Mouse (Mus musculus) limb, embryonic 14.5 days (tissue): Measurements from ENCODE around the gene Fmo6. TPM values are rescaled to one million over a fixed set of nuclear protein-coding genes. Genes with fewer than 3 reads are reported as not detected.

Experiments
- ATAC-seq: fragments of 200-750 bp; cut with Nextera tagmentation; 2 replicates; pipeline ENCODE4 v1.8.0; 2017; ENCODE audit warnings: low read depth, moderate number of reproducible peaks, moderate TSS enrichment; ENCODE audit not compliant: low FRiP score
- DNase-seq: peaks from one replicate; pipeline ENCODE4 v3.0.0-alpha.2; 2015; ENCODE audit warnings: low spot score
- H3K27ac ChIP-seq: fragments of 300-500 bp; sonication (generic); replicated peaks from 2 replicates; pipeline ENCODE4 v1.5.1; 2014; ENCODE audit warnings: low read depth, mild to moderate bottlenecking, low read length, moderate library complexity, mixed read lengths
- H3K27me3 ChIP-seq: fragments of 300-500 bp; sonication (generic); 2 replicates; pipeline ENCODE4 v1.6.1; 2014; ENCODE audit warnings: low read length, mixed read lengths; ENCODE audit not compliant: control insufficient read depth, insufficient read depth
- H3K36me3 ChIP-seq: fragments of 300-500 bp; sonication (generic); 2 replicates; pipeline ENCODE4 v1.6.1; 2014; ENCODE audit warnings: mild to moderate bottlenecking, low read length, moderate library complexity, mixed read lengths; ENCODE audit not compliant: control insufficient read depth, insufficient read depth
- H3K4me1 ChIP-seq: fragments of 300-500 bp; sonication (generic); 2 replicates; pipeline ENCODE4 v1.6.1; 2014; ENCODE audit warnings: antibody characterized with exemption, low read length, mixed read lengths; ENCODE audit not compliant: control insufficient read depth, insufficient read depth
- H3K4me2 ChIP-seq: fragments of 300-500 bp; sonication (generic); replicated peaks from 2 replicates; pipeline ENCODE4 v1.6.1; 2014; ENCODE audit warnings: low read depth, mild to moderate bottlenecking, low read length, moderate library complexity; ENCODE audit not compliant: severe bottlenecking
- H3K4me3 ChIP-seq: fragments of 300-500 bp; sonication (generic); replicated peaks from 2 replicates; pipeline ENCODE4 v1.5.1; 2014; ENCODE audit warnings: low read length
- H3K9ac ChIP-seq: fragments of 300-500 bp; sonication (generic); 2 replicates; pipeline ENCODE4 v1.6.1; 2014; ENCODE audit warnings: mild to moderate bottlenecking, low read depth, low read length, moderate library complexity; ENCODE audit not compliant: severe bottlenecking
- H3K9me3 ChIP-seq: fragments of 300-500 bp; sonication (generic); 2 replicates; pipeline ENCODE4 v1.6.1; 2016; ENCODE audit warnings: low read length; ENCODE audit not compliant: control insufficient read depth
- POLR2A ChIP-seq: fragments of 200-500 bp; IDR thresholded peaks from 2 replicates; pipeline ENCODE4 v1.8.0; 2012; ENCODE audit warnings: inconsistent platforms, mild to moderate bottlenecking, moderate library complexity, borderline replicate concordance; ENCODE audit not compliant: insufficient read depth, insufficient read length; ENCODE audit errors: extremely low read depth
- WGBS: fragments of 180-500 bp; shearing (Covaris S2); extraction: QIAGEN DNeasy Blood & Tissue Kit; methylation state at CpG from one replicate; pipeline ENCODE4 v1.1.7; 2014; 5-methylcytosine and 5-hydroxymethylcytosine counted together
- polyA plus RNA-seq, 2 experiments: library from polyadenylated mRNA; depleted of rRNA in 1 of 2; stranded (reverse) in 1 of 2; unstranded in 1 of 2; fragments of >200 nt; fragmentation: Nextera tagmentation in 1 of 2; extraction: Ambion mirVana in 1 of 2; gene quantifications; 2 replicates each; pipeline versions ENCODE4 v1.2.1 to v1.2.3; 2012 to 2014

Gene Fmo6
- polyA plus RNA-seq, 2 experiments, result 0.85 to 1.1 TPM

DNA sequence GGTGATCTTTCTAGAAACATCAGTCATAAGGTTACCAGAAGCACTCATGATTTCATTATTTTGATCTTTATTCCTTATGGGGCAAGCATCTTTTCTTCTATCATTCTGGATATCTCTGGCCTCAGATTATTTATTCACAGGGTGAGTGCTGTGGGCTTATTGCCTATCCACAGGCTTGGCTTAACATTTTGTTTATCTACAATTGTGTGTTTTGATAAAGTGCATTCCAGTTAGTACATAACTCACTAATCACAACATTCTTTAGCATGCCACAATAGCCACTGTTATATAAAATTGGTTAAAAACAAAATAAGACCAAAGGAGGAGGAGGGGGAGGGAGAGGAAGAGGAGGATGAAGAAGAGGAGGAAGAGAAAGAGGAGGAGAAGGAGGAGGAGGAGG lies 25.2 kb downstream of the Fmo6 start:
- H3K27ac ChIP-seq, result no peak overlapping the region
- no peaks in the 10 kb centered on the region for H3K9me3 ChIP-seq
- H3K4me3 ChIP-seq, result no peak overlapping the region
- H3K4me1 ChIP-seq, result no peaks in the 10 kb centered on the region
- no peak for TF ChIP-seq POLR2A
- no peaks in the 10 kb centered on the region for H3K36me3 ChIP-seq
- H3K4me2 ChIP-seq, result no peak overlapping the region
- DNase-seq (no peak), ATAC-seq (no peak)
- H3K27me3 ChIP-seq, result no peaks in the 10 kb centered on the region
- no peak overlapping the region for H3K9ac ChIP-seq

DNA sequence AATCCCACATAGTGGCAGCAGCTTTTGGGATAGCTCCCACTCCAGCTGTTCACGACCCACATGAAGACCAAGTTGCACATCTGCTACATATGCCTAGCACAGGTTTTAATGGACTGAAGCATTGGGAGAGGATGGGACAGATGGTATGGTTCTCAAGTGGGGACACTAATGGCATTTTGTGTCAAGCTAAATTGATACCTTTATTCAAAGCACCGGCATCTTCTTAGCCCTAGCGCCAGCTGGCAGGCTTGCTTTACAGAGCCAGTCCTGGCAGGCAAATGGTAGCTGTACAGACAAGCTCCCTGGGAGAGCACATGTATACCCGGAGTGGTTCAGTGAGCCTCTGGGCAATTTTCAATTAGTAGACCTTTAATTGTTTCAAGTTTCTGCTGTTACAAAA lies 35.4 kb downstream of the Fmo6 start:
- DNase-seq (peak; percentile 30), ATAC-seq (peak; percentile 34; the same call in 1 of the 2 replicates)
- TF ChIP-seq POLR2A, result no peak
- Histone ChIP-seq H3K4me1 (peaks cover 10% of the 10 kb centered on the region; the same call in 1 of the 2 replicates), H3K4me3 (no peak overlapping the region), H3K27me3 (no peaks in the 10 kb centered on the region), H3K27ac (no peak overlapping the region), H3K4me2 (no peak overlapping the region), H3K36me3 (no peaks in the 10 kb centered on the region), H3K9me3 (no peaks in the 10 kb centered on the region), H3K9ac (no peak overlapping the region)
- 44% methylated on average over 4 of the region's 4 CpGs for WGBS

DNA sequence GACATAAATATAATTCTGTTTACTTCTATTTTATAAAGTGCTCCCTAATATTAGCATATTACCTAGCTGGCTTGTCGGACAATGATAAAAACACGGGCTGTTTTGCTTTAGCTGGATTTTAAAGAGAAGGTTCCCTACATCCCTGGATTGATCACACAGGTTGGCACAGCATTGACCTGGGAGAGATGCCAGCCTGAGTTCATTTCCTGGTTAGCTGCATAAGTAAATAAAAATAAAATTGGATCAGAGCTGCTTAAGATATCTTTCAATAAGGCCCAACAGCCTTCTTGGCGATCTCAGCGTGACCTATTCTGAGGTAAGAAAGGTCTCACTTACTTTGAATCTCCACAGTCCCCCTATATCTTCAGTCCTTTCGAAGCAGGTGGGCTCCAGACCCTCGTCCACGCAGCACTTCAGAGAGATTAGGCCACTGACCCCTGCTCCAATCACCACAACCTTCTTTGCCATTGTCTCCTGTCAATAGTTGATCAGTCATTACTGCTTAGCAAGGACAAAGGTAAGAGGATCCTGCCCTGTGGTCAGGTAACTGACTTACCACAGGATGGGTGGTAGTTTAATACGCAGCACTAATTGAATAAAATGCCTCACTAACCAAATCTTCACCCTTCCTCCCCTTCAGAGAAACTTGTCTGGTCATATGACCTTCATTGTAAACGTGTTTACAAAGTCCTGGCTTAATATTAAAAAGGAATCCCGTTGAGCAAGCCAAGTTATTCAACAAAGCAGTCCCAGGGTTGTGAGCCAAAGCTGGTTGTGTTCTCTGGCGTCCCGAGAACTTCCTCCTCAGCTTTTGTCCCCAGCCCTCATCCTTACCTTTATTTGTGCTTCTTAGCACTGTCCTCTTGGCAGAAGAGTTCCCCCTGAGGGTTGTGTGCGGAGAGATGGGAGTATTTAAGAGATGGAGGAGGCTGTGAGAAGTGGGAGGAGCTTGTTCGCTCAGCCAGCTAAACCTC lies 39.2 kb downstream of the Fmo6 start, which contains the start of gene Fmo2:
Fmo2 (minus strand) TSS at position 889 of the 974 bp plus-strand sequence.
- H3K4me3 ChIP-seq, result no peak within 1 kb of the TSS
- H3K9ac ChIP-seq, result no peak within 1 kb of the TSS
- WGBS, result 67% methylated on average over 14 of the region's 14 CpGs
- no peaks in the 10 kb centered on the region for H3K9me3 ChIP-seq
- no peak within 1 kb of the TSS for H3K27ac ChIP-seq
- no peak for TF ChIP-seq POLR2A
- no peaks in the 10 kb centered on the region for H3K36me3 ChIP-seq
- no peak within 1 kb of the TSS for H3K4me2 ChIP-seq
- H3K4me1 ChIP-seq, result peaks cover 10% of the 10 kb centered on the region; the same call in 1 of the 2 replicates
- no peaks in the 10 kb centered on the region for H3K27me3 ChIP-seq
- ATAC-seq (no peak), DNase-seq (no peak)

DNA sequence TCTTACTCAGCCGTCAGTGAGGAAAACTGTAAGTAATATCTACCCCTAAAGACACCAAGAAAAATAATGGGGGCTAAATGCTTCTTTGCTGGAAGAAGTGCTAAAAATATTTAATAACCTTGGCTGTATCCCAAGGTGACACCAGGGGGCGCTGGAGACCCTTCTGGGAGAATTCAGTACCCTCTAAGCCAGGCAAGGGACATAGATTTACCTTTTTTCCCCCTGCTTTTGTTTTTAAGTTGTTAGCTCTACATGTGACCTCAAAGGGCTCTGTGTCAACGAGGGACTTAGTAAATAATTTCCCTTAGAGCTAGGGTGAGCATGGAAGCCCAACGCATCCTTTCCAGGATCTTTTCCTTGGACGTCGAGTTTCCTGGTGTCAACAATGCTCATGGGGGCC lies 41.4 kb downstream of the Fmo6 start:
- no peak overlapping the region for H3K4me3 ChIP-seq
- 31% methylated on average over 6 of the region's 6 CpGs for WGBS
- peak; percentile 75 for DNase-seq
- H3K27ac ChIP-seq, result no peak overlapping the region
- no peaks in the 10 kb centered on the region for H3K27me3 ChIP-seq
- no peaks in the 10 kb centered on the region for H3K36me3 ChIP-seq
- H3K9ac ChIP-seq, result no peak overlapping the region
- no peaks in the 10 kb centered on the region for H3K4me1 ChIP-seq
- no peaks in the 10 kb centered on the region for H3K9me3 ChIP-seq
- no peak for ATAC-seq
- no peak overlapping the region for H3K4me2 ChIP-seq
- TF ChIP-seq POLR2A, result no peak

DNA sequence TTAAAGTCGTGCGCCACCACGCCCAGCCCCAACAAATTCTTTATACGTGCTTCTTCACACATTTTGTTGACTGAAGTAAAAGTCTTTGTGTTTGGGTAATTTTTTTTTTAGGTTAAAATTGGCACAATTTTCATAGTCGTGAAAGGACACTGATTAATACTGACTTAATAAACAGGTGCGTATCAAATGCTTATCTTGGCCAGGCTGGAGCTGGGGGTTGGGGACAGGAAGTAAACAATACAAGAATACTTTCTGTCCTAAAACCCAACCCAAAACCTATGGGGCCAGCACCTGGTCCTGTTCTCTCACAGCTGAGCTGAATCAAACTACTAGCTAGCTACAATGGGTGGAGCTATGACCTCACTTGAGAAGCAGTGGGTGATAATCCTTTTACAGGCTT lies 44.3 kb downstream of the Fmo6 start:
- 92% methylated on average over 6 of the region's 6 CpGs for WGBS
- no peak overlapping the region for H3K4me3 ChIP-seq
- H3K4me2 ChIP-seq, result no peak overlapping the region
- no peak overlapping the region for H3K9ac ChIP-seq
- no peak for TF ChIP-seq POLR2A
- H3K4me1 ChIP-seq, result no peaks in the 10 kb centered on the region
- H3K9me3 ChIP-seq, result no peaks in the 10 kb centered on the region
- H3K27ac ChIP-seq, result no peak overlapping the region
- H3K36me3 ChIP-seq, result no peaks in the 10 kb centered on the region
- no peaks in the 10 kb centered on the region for H3K27me3 ChIP-seq
- ATAC-seq (no peak), DNase-seq (no peak)
